Mouse (Mus musculus): ENCODE data around the gene Samd4.

The Samd4 gene

DNA sequence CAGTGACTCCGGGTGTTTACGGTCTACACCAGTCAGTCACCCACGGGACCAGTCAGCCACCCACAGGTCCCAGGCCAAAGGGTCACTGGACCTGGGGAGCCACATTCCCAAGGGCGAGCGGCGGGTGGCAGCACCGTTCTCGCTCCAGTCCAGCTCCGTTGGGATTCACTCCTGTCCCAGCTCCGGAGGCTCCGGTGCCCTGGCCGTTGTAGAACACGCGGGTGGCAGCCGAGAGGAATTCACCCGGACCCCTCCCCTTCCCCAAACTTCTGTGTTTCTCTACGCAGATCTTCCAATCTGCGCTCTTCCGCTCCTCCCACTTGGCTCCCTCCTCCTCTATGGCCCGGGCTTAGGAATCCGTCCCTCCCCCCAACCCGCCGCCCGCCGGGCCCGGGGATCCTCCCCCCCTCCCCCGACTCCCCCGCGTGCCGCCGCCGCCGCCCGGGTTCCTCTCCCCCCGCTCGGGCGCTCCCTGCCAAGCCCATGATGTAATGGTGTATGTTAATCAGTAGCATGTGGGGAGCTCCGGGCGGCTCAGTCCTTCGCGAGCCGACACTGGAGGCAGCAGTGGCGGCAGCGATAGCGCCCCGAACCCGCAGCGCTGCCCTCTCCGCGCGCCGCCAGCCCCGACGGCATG is at the start of gene Samd4:
Samd4 (plus strand) TSS at position 424 of the 637 bp plus-strand sequence.
- peak; percentile 61 to 84 for DNase-seq (ENCODE audit: low spot score in 2 of 2)

DNA sequence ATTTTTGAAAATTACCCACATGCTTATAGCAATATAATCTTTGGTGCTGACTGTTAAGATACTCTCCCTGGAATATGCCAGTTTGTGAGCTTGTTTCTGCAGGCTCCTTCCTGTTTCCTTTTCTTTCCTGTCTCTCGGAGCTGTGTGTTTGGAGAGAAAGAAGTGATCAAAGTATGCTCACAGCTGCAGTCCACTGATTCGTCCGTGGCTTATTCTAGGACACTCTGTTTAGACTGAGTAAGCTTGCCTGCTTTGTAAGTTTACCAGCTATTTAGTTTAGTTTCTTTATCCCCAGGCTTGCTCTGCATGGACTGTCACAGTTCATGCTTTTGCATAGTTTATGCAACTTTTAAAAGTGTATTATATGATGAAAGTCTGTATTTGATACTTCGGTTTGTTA is 43.3 kb upstream of the Samd4 start:
- DNase-seq (ENCODE audit: low spot score in 2 of 2): no peak

DNA sequence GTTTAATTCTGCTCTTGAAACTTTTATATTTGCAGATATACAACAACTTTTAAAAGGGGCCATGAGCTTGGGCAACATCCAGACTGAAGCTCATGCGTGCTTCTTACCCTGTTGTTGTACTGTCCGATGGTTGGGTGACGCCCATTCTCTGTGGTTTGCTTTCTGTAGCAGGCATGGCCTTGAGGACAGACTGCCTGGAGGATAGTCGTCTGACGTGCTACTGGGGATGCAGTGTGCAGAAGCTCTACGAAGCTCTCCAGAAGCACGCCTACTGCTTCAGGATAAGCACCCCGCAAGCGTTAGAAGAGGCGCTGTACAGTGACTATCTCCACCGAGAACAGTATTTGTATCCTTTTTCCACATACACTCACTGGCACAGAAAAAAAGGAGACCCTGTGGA is 36.9 kb upstream of the Samd4 start:
- no peak for DNase-seq (ENCODE audit: low spot score in 2 of 2)

DNA sequence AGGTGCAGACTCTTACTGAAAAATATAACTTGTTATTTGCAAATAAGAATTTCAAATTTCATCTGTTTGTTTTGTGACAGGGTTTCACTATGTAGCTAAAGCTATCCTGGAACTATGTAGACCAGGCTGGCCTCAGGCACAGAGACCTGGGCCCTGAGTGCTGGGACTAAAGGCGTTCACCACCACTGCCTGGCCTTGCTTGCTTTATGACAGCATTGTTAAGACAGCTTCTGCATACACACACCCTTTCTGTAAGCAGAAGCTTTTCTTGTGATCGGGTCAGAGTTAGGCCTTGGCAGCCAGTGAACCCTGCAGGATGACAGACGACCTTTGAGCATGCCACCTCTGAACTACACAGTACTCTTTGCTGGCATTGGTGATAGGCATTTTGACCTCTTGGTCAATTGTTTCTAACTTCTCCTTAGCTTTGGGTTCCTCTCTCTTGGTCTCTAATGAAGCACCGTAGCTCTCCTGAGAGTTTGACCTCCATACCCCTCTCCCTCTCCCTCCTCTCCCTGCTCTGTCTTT is 34.5 kb upstream of the Samd4 start:
- no peak for DNase-seq (ENCODE audit: low spot score in 2 of 2)

DNA sequence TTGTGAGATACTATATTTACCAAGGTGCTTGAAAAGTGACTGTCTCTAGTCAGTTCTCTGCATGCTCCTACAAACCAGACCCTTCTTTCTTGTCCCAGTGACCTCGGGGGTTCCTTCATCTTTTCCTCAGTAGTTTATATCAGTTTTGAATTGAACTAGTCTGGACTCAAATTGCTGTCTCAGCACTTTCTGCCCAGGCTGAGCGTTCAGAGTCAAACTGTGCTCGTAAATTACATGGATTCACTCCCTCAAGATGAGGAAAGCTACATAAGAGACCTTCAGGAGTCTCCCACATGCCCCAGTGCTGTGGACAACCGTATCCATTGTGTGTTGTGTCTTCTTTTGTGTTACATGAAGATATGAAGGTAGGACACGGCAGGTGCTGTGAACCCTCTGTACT is 33.9 kb upstream of the Samd4 start:
- DNase-seq (ENCODE audit: low spot score in 2 of 2): no peak

DNA sequence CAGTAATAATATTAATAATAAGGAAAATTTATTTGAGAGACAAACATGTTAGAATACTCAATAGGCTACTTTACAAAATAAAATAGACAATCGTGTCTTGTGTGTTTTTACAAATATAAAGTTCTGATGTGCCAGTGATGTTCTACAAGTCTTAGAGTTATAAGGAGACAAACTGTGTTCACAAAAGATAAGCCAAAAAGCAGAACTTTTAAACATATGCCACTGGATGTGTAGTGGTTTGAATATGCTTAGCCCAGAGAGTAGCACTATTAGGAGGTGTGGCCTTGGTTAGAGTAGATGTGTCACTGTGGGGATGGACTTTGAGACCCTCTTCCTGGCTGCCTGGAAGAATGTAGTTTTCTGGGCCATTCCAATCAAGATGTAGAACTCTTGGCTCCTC is 32.9 kb upstream of the Samd4 start:
- no peak for DNase-seq (ENCODE audit: low spot score in 2 of 2)

DNA sequence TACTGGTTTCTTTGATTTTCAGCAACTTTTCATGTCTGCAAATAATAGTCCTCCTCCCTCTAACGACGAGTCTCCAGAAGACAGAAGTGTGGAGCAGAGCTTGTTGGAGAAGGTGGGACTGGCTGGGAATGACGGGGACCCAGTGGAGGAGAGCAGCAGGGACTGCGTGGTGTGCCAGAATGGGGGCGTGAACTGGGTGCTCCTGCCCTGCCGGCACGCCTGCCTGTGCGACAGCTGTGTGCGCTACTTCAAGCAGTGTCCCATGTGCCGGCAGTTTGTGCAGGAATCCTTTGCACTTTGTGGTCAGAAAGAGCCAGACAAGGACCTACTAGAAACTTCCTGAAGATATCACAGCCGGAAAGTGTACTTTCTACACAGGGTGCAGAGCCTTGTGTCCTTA is 29.0 kb upstream of the Samd4 start:
- no peak for DNase-seq (ENCODE audit: low spot score in 2 of 2)

DNA sequence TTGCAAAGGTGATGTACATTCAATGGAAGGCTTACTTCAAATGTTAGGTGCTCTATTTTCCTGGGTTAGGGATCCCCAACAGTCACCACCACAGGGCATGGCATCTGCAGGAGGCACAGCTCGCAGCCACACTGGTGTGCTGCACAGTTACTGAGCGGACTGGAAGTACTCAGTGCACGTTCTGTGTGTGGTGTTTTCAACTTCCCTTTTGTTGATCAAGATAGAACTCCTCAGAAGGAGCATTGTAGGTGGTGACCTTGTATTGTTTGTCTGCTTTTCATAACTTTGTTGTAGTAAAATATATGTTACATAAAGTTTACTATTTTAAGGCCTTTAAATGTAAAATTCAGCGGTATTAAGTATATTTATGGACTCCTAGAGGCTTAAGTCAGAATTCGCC is 19.7 kb upstream of the Samd4 start:
- DNase-seq (ENCODE audit: low spot score in 2 of 2): no peak

DNA sequence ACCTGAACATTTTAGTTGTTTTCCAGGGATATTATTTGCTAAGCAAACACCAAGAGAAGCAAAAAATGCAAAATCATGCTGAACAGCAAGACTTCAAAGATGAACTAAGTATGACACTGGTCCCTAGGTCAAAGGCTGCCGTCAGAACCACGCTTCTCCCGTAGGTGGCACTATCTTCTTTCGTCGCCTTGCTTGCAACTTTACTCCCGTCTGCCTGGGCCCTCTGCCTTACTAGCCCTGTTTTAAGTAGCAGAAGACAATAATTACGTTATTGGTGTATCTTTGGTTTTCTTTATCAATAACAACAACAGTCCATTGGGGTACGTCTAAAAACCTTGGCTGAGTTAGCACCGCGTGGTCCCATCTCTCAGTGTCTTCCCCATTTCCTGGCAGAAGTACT is 1.7 kb upstream of the Samd4 start:
- peak; percentile 51 to 57 for DNase-seq (ENCODE audit: low spot score in 2 of 2)

DNA sequence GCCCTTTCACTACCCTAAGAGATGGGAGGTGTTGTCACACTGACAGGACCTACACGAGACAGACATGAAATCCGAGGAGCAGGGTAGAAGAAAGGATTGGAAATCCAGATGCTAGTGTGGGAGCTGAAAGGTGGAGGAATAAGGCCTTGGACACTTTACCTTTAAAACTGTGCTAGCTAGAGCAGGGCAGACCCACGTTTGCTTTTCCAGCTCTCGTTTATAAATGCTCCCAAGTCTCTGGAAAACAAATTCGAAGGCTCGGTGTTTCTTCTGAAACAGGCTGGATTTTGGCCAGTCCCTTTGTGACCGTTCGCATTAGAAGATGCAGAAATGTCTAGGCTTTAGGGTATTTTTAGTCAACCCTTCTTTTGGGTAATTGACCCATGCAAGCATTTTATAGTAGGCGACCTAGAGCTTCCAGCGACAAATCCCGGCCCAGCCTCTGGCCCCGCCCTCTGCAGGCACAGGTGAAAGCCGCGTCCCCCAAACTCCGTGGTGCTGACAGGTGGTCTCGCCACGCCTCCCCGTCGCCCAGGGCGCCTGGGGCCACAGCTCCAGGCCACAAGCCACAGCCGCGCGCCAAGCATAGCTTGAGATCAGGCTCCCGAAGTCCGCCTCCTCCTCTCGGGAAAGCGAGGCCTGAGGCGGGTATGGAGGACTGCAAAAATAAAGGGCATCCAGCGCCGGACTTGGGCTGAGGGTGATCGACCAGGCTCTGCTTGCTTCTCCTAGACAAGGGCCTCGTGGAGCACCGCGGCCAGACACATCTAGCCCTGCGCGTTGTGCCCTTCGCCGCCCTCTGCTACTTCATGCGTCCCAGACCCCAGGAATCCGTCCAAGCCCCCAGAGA is 848 bp upstream of the Samd4 start:
- DNase-seq (ENCODE audit: low spot score in 2 of 2): no peak

DNA sequence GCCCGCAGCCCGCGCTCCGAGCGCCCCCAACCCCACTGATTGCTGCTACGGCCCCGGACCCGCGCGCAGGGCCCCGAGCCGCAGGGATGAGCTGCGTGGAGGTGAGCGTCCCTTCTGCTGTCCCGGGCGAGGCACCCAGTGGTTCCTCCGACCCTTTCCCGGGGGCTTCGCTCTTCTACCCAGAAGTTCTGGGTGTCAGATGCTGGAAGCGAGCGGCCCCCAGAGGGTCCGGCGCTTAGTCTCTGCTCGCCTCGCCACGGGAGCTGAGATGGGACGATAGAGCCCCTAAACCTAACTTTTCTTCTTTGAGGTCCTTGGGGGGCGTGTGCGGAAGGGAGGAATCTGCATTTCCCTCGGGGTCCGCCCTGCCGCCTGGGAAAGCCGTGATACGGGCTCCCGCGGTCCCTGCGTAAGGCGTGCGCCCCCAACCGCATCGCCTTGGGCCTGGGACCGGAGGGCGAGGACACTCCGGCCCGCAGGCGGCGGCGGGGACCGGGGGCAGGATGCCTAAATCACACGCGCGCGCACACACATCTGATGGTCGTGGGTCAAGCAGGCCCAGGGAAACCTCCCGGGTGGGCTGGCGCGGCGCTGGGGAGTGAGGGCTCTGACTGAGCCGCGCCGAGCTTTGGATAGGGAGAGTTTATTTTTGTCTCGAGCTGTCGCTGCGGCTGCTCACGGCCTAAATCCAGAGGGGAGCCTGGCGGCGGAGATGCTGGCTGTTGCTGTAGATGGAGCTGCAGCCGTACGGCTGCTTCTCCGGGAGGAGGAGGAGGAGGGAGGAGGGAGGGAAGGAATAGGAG is 615 bp downstream of the Samd4 start:
- DNase-seq (ENCODE audit: low spot score in 2 of 2): peak; percentile 33 to 50

DNA sequence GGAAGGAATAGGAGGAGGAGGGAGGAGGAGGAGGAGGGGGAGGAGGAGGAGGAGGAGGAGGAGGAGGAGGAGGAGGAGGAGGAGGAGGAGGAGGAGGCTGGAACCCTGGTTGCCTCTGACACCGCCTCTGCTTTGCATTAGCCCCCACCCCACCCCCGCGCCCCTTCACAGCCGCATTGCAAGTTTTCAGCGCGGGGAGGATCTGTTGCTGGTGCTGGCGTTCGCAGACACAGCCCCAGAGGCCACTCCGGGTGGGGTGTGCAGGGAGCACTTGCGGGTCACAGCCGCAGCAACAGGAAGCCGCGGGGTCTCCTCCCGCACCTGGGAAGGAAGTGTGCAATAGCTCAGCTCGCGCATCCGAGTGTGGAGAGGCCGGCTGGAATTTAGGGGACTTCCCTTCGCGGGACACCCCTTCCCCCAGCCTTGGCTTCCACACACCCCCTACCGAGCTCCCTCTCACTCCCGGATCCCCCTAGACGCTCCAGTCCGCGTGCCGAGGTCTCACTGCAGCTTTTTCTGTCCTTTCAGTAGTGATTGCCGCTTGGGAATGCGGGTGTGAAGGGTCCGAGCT is 1.3 kb downstream of the Samd4 start:
- DNase-seq (ENCODE audit: low spot score in 2 of 2): peak; percentile 26 to 37

DNA sequence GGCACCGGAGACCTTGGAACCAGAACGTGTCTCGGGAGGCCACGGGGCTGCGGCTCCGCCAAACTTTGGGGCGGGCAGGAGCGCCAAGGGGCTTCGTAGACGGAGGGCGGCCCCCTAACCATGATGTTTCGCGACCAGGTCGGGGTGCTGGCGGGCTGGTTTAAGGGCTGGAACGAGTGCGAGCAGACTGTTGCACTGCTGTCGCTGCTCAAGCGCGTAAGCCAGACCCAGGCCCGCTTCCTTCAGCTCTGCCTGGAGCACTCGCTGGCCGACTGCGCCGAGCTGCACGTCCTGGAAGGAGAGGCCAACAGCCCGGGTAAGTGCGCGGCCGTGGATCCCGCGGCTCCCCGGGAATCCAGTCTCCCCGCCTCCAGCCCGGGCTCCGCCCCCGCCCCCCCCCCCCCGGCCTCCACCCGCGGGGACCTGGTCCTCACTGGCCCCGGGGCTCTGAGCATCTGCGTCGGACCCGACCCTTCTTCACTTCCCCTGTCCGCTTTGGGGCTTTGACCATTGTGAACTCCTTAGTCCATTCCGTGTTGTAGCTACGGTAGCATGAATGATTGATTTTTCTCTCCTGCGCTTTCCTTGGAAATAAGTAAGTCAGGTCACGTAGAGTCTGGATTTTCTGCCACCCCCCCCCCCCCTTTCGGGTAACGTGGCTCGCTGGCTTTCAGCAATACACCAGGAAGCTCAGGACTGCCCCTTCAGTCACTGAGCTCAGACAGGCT is 2.2 kb downstream of the Samd4 start:
- peak; percentile 46 to 55 for DNase-seq (ENCODE audit: low spot score in 2 of 2)

DNA sequence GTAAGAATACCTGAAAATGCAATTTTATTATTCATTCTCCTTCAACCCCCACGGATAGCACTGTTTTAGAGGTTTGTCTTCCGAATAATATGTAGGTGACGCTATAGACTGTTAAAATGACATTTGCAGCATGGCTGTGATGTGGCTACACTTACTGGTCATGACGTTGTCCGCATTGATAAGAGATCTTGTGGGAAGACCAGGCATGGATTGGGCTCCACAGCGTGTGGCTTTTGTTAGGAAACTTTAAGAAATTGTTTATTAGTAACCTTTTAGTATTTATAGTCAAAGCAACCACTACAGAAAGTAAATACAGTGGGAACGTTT is 2.7 kb downstream of the Samd4 start:
- no peak for DNase-seq (ENCODE audit: low spot score in 2 of 2)

DNA sequence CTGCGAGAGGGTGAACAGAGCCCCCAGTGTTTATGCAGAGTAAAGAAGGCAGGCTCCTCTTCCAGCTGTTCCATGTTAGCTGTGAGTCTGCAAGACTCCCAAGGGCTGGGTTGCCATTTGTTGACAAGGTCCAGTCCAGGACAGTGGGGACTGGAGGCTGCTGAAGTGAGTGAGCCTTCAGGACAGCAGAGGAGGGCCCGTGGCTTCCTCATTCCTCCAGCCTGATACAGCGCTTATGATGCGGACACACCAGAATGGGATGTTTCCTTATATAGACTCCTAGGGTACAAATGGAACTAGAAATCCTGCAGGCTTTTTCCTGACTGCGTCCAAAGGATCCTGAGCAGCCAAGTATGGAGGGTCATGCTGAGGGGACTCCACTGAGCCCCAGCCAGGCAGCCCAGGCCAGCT is 3.2 kb downstream of the Samd4 start:
- DNase-seq (ENCODE audit: low spot score in 2 of 2): peak; percentile 28

DNA sequence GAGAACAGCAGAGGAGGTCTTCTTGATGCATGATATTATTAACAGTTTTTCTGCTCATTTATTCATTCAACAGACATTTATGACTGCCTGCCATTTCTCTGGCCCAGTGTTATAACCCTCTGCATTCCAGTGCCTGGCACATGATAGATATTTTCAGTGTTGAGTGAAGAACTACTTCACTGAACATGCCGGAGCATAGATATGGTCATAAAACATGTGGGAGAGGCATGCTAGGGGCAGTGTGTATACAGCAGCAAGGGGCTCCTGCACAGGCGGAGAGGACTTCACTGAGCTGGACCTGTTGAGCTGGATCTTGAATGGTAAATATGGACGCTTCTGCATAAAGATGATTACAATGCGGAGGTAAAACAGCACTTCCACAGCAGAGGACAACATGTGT is 6.4 kb downstream of the Samd4 start:
- DNase-seq (ENCODE audit: low spot score in 2 of 2): no peak

DNA sequence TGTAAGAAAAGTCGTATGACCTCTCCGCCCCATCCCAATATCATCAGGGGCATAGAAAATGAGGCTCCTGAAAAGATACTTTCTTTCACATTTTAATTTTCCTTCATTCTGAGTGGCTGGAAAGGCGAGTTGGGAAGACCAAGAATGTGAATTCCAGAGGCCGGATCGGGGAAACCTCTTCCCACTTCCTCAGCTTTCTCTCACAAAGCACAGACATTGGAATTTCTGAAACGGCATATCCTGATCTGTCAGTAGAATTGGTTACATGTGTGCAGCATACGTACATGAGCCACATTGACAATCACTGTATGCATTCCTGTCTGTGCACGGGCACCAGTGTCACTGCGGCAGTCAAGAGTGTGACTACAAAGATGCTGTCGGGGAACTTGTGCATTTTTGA is 11.3 kb downstream of the Samd4 start:
- DNase-seq (ENCODE audit: low spot score in 2 of 2): no peak

DNA sequence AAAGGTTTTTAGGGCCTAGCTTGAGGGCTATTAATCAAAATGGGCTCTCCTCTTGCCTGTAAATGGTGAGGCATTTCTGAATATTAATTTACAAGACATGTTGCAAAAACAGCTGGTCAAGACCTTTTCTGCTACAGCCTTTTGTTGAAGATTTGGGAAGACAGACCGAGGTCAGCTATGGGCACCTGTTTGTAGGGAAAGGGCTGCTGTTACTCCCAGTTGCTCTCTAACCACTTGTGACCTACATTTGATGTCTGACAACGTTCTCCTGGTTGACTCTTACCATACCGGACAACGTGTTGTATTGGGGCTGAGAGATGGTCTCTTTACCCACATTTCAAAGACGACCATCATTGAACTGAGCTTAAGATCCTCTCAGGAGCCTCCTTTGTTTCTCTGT is 15.3 kb downstream of the Samd4 start:
- no peak for DNase-seq (ENCODE audit: low spot score in 2 of 2)

DNA sequence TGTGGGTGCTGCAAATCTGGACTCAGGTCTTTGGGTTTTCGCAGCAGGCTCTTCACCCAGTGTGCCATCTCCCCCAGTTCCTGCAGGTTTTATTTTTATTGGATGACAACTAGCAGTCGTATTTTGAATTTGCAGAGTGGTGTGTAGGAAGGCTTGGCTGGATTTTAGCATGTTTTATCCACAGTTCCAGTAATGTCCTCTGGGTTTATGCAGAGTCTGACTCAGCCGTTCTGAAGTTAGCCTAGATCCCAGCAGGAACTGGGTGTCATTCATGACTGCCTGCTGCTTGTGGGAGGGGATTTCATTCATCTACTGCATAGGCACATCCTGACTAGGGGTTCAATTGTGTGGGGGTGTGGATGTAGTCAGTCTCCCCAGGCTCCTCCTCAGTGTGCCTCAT is 16.0 kb downstream of the Samd4 start:
- no peak for DNase-seq (ENCODE audit: low spot score in 2 of 2)

DNA sequence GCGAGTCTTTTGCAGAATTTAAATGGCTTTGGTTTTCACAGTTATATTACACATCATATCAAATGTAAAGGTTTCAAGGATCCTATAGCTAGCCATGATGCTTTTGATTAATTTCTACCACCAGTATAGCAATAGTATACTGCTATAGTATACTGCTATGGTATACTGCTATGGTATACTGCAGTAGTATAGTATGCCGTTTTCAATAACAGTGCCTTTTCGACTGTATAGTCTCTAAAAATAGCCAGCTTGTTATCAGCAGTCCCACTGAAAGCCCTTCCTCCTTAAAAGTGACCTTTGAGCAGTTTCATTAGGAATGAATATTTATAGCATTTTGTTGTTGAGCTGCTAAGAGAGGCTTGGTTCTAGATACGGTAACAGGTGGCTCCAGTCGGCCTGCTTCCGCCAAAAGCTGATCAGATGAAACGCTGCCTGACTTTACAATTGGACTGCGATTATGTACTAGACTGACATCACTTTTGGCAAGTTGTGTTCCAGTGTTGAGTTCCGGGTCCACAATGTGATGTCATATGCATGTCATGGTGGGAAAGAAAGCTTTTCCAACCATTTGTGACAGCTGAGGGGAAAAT is 19.9 kb downstream of the Samd4 start:
- DNase-seq (ENCODE audit: low spot score in 2 of 2): no peak

DNA sequence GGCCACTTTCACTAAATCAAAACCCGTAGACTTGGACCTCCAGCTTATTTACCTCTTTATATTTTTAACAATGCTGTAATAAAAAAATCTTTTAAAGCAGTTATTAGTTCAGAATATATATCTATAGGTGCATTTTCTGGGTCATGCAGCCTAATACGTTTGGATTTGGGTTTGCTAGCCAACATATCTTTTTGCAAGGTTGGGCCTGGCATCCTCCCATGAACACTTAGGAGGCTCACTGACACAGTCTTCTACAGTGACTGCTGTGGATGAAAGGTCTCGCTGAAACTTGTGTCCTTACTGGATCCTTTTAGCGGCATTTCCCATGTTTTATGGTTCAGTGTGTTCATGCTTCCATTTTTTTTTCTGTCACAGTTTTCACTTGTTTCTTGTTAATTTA is 21.6 kb downstream of the Samd4 start:
- DNase-seq (ENCODE audit: low spot score in 2 of 2): no peak

Data from urinary bladder, postnatal 36 days (tissue).